Mouse (Mus musculus) limb, embryonic 13.5 days (tissue): ENCODE results near the gene Gtf2h3. TPM values are rescaled to one million over a fixed set of nuclear protein-coding genes. Genes with fewer than 3 reads are reported as not detected.
"Not testable (repeated sequence)": the region's sequence is repeated elsewhere in the genome, so short reads cannot be mapped to it uniquely, and the experiment has no call there.

ENCODE experiments used
- ATAC-seq: fragments of 200-750 bp; cut with Nextera tagmentation; 2 replicates; pipeline ENCODE4 v1.8.0; 2017; ENCODE audit warnings: low read depth, moderate number of reproducible peaks, moderate TSS enrichment; ENCODE audit not compliant: low FRiP score
- H3K27ac ChIP-seq: fragments of 300-500 bp; sonication (generic); 2 replicates; pipeline ENCODE4 v1.5.1; 2015; ENCODE audit warnings: inconsistent platforms, mild to moderate bottlenecking, moderate library complexity
- H3K27me3 ChIP-seq: fragments of 300-500 bp; sonication (generic); 2 replicates; pipeline ENCODE4 v1.6.1; 2015; ENCODE audit warnings: mild to moderate bottlenecking, inconsistent platforms
- H3K36me3 ChIP-seq: fragments of 300-500 bp; sonication (generic); 2 replicates; pipeline ENCODE4 v1.6.1; 2015; ENCODE audit warnings: inconsistent platforms, mild to moderate bottlenecking, moderate library complexity
- H3K4me1 ChIP-seq: fragments of 300-500 bp; sonication (generic); 2 replicates; pipeline ENCODE4 v1.6.1; 2015; ENCODE audit warnings: inconsistent platforms
- H3K4me2 ChIP-seq: fragments of 300-500 bp; sonication (generic); replicated peaks from 2 replicates; pipeline ENCODE4 v1.6.1; 2015; ENCODE audit warnings: inconsistent platforms, mild to moderate bottlenecking, moderate library complexity
- H3K4me3 ChIP-seq: fragments of 300-500 bp; sonication (generic); 2 replicates; pipeline ENCODE4 v1.5.1; 2015; ENCODE audit warnings: moderate library complexity, mild to moderate bottlenecking, inconsistent platforms
- H3K9ac ChIP-seq: fragments of 300-500 bp; sonication (generic); 2 replicates; pipeline ENCODE4 v1.6.1; 2015; ENCODE audit warnings: mild to moderate bottlenecking, inconsistent platforms
- H3K9me3 ChIP-seq: fragments of 300-500 bp; sonication (generic); 2 replicates; pipeline ENCODE4 v1.6.1; 2016; ENCODE audit warnings: inconsistent platforms
- WGBS: fragments of 180-500 bp; shearing (Covaris S2); methylation state at CpG from one replicate; pipeline ENCODE4 v1.1.7; 2015; 5-methylcytosine and 5-hydroxymethylcytosine counted together
- polyA plus RNA-seq: library from polyadenylated mRNA; unstranded; fragments of >200 nt; fragmentation: Nextera tagmentation; extraction: Ambion mirVana; gene quantifications from 2 replicates; pipeline ENCODE4 v1.2.1, GENCODE M21; 2015

Gtf2h3 gene
- polyA plus RNA-seq, 1 experiment from 2014 or later = 78.5 TPM

- Histone ChIP-seq H3K4me1 (no peaks in the 10 kb centered on the region), H3K4me3 (no peak overlapping the region), H3K36me3 (peaks cover 84% of the 10 kb centered on the region), H3K27ac (no peak overlapping the region), H3K9me3 (no peaks in the 10 kb centered on the region), H3K27me3 (no peaks in the 10 kb centered on the region), H3K4me2 (no peak overlapping the region), H3K9ac (no peak overlapping the region)
- 94% methylated on average over 3 of the region's 3 CpGs for WGBS
- no peak for ATAC-seq
Observed at GRCm38 (mm10) chr5:124592768-124593167, 13.8 kb downstream of the Gtf2h3 start.

GRCm38 (mm10) chr5:124598224-124599174 lies 19.6 kb downstream of the Gtf2h3 start:
- 8% methylated on average over 30 of the region's 30 CpGs for WGBS
- Histone ChIP-seq H3K36me3 (peaks cover 35% of the 10 kb centered on the region), H3K9ac (peak overlapping the region; percentile 73), H3K27ac (no peak overlapping the region), H3K4me1 (peaks cover 9% of the 10 kb centered on the region), H3K27me3 (no peaks in the 10 kb centered on the region), H3K4me2 (peak overlapping the region; percentile 96), H3K4me3 (peak overlapping the region; percentile 83), H3K9me3 (no peaks in the 10 kb centered on the region)
- ATAC-seq = peak; percentile 100

- not testable (repeated sequence) for H3K27ac ChIP-seq, ATAC-seq, H3K4me3 ChIP-seq, H3K4me1 ChIP-seq, H3K9ac ChIP-seq, H3K9me3 ChIP-seq, H3K27me3 ChIP-seq
- Histone ChIP-seq H3K36me3 (peaks cover 23% of the 10 kb centered on the region), H3K4me2 (peak overlapping the region; percentile 96)
- 60% methylated on average over 8 of the region's 8 CpGs for WGBS
Observed at GRCm38 (mm10) chr5:124599726-124600125, 20.8 kb downstream of the Gtf2h3 start.

- no peak overlapping the region for H3K9ac ChIP-seq
- H3K4me1 ChIP-seq = peaks cover 9% of the 10 kb centered on the region
- no peaks in the 10 kb centered on the region for H3K27me3 ChIP-seq
- no peaks in the 10 kb centered on the region for H3K9me3 ChIP-seq
- no peak overlapping the region for H3K27ac ChIP-seq
- no peaks in the 10 kb centered on the region for H3K36me3 ChIP-seq
- ATAC-seq = no peak
- H3K4me2 ChIP-seq = no peak overlapping the region
- WGBS = 66% methylated on average over 5 of the region's 5 CpGs
- H3K4me3 ChIP-seq = no peak overlapping the region
Observed at GRCm38 (mm10) chr5:124602349-124602748, 23.4 kb downstream of the Gtf2h3 start.

- no peak overlapping the region for H3K4me3 ChIP-seq
- no peaks in the 10 kb centered on the region for H3K27me3 ChIP-seq
- peaks cover 4% of the 10 kb centered on the region; the same call in 1 of the 2 replicates for H3K36me3 ChIP-seq
- H3K27ac ChIP-seq = no peak overlapping the region
- H3K4me1 ChIP-seq = peaks cover 4% of the 10 kb centered on the region
- no peak overlapping the region for H3K9ac ChIP-seq
- ATAC-seq = no peak
- H3K4me2 ChIP-seq = no peak overlapping the region
- WGBS = 89% methylated on average over 4 of the region's 4 CpGs
- no peaks in the 10 kb centered on the region for H3K9me3 ChIP-seq
Observed at GRCm38 (mm10) chr5:124604296-124604695, 25.4 kb downstream of the Gtf2h3 start.

GRCm38 (mm10) chr5:124605041-124605622 lies 26.2 kb downstream of the Gtf2h3 start:
- ATAC-seq = no peak
- no peak overlapping the region for H3K4me2 ChIP-seq
- no peaks in the 10 kb centered on the region for H3K27me3 ChIP-seq
- no peak overlapping the region for H3K4me3 ChIP-seq
- H3K9ac ChIP-seq = no peak overlapping the region
- H3K4me1 ChIP-seq = no peaks in the 10 kb centered on the region
- 85% methylated on average over 17 of the region's 17 CpGs for WGBS
- peaks cover 4% of the 10 kb centered on the region; the same call in 1 of the 2 replicates for H3K36me3 ChIP-seq
- no peaks in the 10 kb centered on the region for H3K9me3 ChIP-seq
- no peak overlapping the region for H3K27ac ChIP-seq

GRCm38 (mm10) chr5:124610965-124611364 lies 32.0 kb downstream of the Gtf2h3 start:
- WGBS = 71% methylated on average over 10 of the region's 10 CpGs
- no peak for ATAC-seq
- Histone ChIP-seq H3K4me1 (no peaks in the 10 kb centered on the region), H3K4me2 (no peak overlapping the region), H3K27ac (no peak overlapping the region), H3K9me3 (no peaks in the 10 kb centered on the region), H3K9ac (no peak overlapping the region), H3K36me3 (peaks cover 18% of the 10 kb centered on the region; the same call in 1 of the 2 replicates), H3K4me3 (no peak overlapping the region), H3K27me3 (no peaks in the 10 kb centered on the region)

- ATAC-seq = no peak
- H3K4me3 ChIP-seq = no peak overlapping the region
- no peak overlapping the region for H3K9ac ChIP-seq
- no peaks in the 10 kb centered on the region for H3K9me3 ChIP-seq
- H3K4me1 ChIP-seq = no peaks in the 10 kb centered on the region
- H3K27ac ChIP-seq = peak overlapping the region; percentile 22; the same call in 1 of the 2 replicates
- 88% methylated on average over 11 of the region's 11 CpGs for WGBS
- no peak overlapping the region for H3K4me2 ChIP-seq
- peaks cover 17% of the 10 kb centered on the region; the same call in 1 of the 2 replicates for H3K36me3 ChIP-seq
- H3K27me3 ChIP-seq = no peaks in the 10 kb centered on the region
Observed at GRCm38 (mm10) chr5:124614709-124615108, 35.8 kb downstream of the Gtf2h3 start.

GRCm38 (mm10) chr5:124618711-124619110 lies 39.8 kb downstream of the Gtf2h3 start:
- no peak overlapping the region for H3K27ac ChIP-seq
- ATAC-seq = no peak
- H3K4me3 ChIP-seq = no peak overlapping the region
- H3K4me1 ChIP-seq = no peaks in the 10 kb centered on the region
- no peaks in the 10 kb centered on the region for H3K9me3 ChIP-seq
- 79% methylated on average over 10 of the region's 10 CpGs for WGBS
- H3K4me2 ChIP-seq = no peak overlapping the region
- H3K27me3 ChIP-seq = no peaks in the 10 kb centered on the region
- peaks cover 6% of the 10 kb centered on the region; the same call in 1 of the 2 replicates for H3K36me3 ChIP-seq
- H3K9ac ChIP-seq = no peak overlapping the region

GRCm38 (mm10) chr5:124621362-124621761 lies 42.4 kb downstream of the Gtf2h3 start:
- Histone ChIP-seq H3K27me3 (no peaks in the 10 kb centered on the region), H3K9me3 (no peaks in the 10 kb centered on the region), H3K4me2 (no peak overlapping the region), H3K36me3 (peaks cover 4% of the 10 kb centered on the region; the same call in 1 of the 2 replicates), H3K27ac (no peak overlapping the region), H3K4me3 (no peak overlapping the region), H3K9ac (no peak overlapping the region; the same call in 1 of the 2 replicates), H3K4me1 (no peaks in the 10 kb centered on the region)
- 83% methylated on average over 13 of the region's 13 CpGs for WGBS
- ATAC-seq = no peak

- H3K9ac ChIP-seq = no peak overlapping the region
- no peaks in the 10 kb centered on the region for H3K9me3 ChIP-seq
- H3K27me3 ChIP-seq = no peaks in the 10 kb centered on the region
- peaks cover under 1% of the 10 kb centered on the region; the same call in 1 of the 2 replicates for H3K4me1 ChIP-seq
- 86% methylated on average over 15 of the region's 15 CpGs for whole genome bisulfite sequencing
- H3K4me2 ChIP-seq = no peak overlapping the region
- peaks cover under 1% of the 10 kb centered on the region; the same call in 1 of the 2 replicates for H3K36me3 ChIP-seq
- no peak overlapping the region for H3K4me3 ChIP-seq
- no peak for ATAC-seq
- no peak overlapping the region for H3K27ac ChIP-seq
Observed at GRCm38 (mm10) chr5:124622890-124623289, 44.0 kb downstream of the Gtf2h3 start.

- WGBS = 89% methylated on average over 9 of the region's 9 CpGs
- H3K27me3 ChIP-seq = no peaks in the 10 kb centered on the region
- no peak overlapping the region for H3K27ac ChIP-seq
- H3K9me3 ChIP-seq = no peaks in the 10 kb centered on the region
- H3K9ac ChIP-seq = no peak overlapping the region
- no peak overlapping the region for H3K4me3 ChIP-seq
- peaks cover 6% of the 10 kb centered on the region for H3K4me1 ChIP-seq
- H3K4me2 ChIP-seq = no peak overlapping the region
- no peaks in the 10 kb centered on the region; the same call in 1 of the 2 replicates for H3K36me3 ChIP-seq
- no peak for ATAC-seq
Observed at GRCm38 (mm10) chr5:124624291-124624690, 45.4 kb downstream of the Gtf2h3 start.
